Mouse (Mus musculus) 416B (cell line): ENCODE data around the gene Cmtm7.

Experiments used
- DNase-seq: peaks from one replicate; pipeline ENCODE4 v3.0.0; 2011; ENCODE audit warnings: low read depth

Gene Cmtm7

GRCm38 (mm10) chr9:114716677-114717331 lies 64.9 kb downstream of the Cmtm7 start:
- DNase-seq = no peak

DNA sequence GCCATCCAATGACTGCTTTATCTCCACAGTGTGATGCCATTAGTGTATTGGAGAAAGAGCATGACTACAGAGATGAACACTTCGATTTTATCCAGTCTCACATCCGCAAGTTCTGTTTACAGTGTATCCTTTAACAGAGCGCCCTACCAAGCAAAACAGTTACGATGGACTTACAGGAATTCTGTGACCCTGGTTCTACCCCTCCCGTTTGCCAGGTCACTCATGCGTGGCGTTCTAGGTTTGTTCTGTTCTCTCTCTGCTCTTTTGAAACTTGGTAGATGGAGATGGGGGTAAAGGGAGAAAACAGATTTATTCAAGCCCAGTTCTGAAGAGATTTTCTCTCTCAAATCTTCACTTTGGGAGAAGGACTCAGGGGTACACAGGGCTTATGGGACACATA lies 68.2 kb downstream of the Cmtm7 start:
- DNase-seq = no peak

- DNase-seq = peak; percentile 68
Measured at GRCm38 (mm10) chr9:114710345-114710744, 71.3 kb downstream of the Cmtm7 start.

DNA sequence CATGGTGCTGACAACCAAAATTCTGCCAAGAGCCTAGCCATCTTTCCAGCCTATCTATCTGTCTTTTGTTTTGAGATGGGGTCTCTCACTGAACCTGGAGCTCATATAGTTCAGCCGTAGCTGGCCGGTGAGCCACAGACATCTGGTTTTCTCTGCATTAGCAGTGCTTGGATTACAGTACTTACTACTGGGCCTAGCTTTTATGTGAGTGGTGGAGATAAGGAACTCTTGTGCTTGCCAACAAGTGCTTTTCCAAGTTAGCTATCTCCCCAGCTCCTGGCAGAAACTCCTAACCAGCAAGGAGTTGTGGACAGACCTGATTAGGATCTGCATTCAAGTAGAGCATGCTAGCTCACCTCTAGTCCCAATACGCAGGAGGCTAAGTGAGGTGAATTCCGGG lies 73.9 kb downstream of the Cmtm7 start:
- DNase-seq = no peak
